Mouse (Mus musculus) lung, postnatal 36 days (tissue): ENCODE data around the gene Il1f5.

Experiments
- DNase-seq: peaks from one replicate; pipeline ENCODE4 v3.0.0; 2022; ENCODE audit warnings: mixed read lengths

Gene Il1f5

GRCm38 (mm10) chr2:24276654-24277053 lies at the start of gene Il1f5:
TSS of gene Il1f5 (plus strand) at chr2:24276954.
- DNase-seq: no peak

- DNase-seq: no peak
Observed at GRCm38 (mm10) chr2:24227191-24227590, 49.6 kb upstream of the Il1f5 start.

DNA sequence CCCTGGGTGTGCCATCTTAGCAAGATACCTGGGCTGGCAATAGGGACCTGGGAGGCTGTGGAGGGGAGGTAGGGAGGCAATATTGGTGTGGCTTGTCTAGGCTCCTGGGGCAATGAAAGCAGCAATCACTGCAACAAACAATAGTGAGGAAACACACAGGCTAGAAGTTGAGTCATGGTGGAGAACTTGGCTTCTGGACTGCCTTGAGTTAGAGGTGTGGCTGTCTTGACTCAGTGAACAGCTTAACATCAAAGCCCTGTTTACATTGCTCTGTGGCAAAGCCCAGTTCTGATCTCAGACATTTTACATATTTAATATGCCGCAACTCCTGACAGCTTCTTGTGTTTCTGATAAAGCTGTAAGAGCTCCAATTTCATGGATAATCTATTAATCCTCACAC lies 9.3 kb upstream of the Il1f5 start:
- DNase-seq: no peak

GRCm38 (mm10) chr2:24273619-24274018 lies 3.1 kb upstream of the Il1f5 start:
- DNase-seq: no peak

DNA sequence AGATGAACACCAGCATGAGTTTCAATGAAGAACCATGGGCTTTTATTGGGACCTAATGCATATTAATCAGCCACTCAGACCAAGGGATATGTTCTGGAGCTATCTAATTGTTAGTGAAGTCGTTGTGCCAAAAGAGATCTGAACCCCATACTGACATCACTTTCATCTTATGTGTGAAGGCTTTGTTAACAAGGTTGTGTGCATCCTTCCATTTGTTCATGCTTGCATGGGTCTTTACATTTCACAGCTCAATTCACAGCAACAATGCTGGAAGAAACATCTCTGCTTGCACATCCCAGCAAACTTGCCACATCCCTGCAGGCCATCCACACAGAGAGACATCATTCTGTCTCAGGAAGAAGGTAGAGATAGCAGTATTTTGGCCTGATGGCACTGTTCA lies 1.6 kb upstream of the Il1f5 start:
- DNase-seq: no peak

- no peak for DNase-seq
Observed at GRCm38 (mm10) chr2:24290896-24291295, 14.1 kb downstream of the Il1f5 start, which contains the start of gene Il1f10. TSS of gene Il1f10 (plus strand) at chr2:24291196.

DNA sequence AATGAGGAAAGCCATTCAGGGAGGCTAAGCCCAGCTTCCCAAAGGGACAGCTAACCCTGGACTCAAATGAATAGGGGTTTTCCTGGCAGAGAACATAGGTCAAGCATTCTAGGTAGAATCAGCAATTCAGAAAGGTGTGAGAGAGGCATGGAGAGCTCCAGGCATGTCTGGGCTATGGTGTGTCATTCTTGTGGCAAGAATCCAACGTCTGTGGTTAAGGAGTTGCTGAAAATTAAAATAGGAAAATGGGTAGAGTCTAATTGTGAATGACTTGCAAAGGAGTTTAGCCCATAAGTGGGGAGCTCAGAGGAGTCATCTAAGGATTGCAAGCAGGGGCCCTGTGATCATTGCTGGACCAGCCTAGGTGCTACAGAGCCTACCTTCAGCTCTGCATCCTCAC lies 17.9 kb downstream of the Il1f5 start:
- no peak for DNase-seq

- peak; percentile 58 for DNase-seq
Observed at GRCm38 (mm10) chr2:24296837-24297236, 20.1 kb downstream of the Il1f5 start.

- DNase-seq: peak; percentile 79
Observed at GRCm38 (mm10) chr2:24311302-24312001, 34.7 kb downstream of the Il1f5 start.

GRCm38 (mm10) chr2:24316919-24317318 lies 40.2 kb downstream of the Il1f5 start:
- DNase-seq: no peak

GRCm38 (mm10) chr2:24317919-24318598 lies 41.3 kb downstream of the Il1f5 start:
- no peak for DNase-seq
